Mouse (Mus musculus) heart, embryonic 15.5 days (tissue): ENCODE measurements around the gene Rab20. TPM values are rescaled to one million over a fixed set of nuclear protein-coding genes. Genes with fewer than 3 reads are reported as not detected.
"Not testable (repeated sequence)": the region's sequence is repeated elsewhere in the genome, so short reads cannot be mapped to it uniquely, and the experiment has no call there.

Source experiments
- ATAC-seq: fragments of 200-750 bp; cut with Nextera tagmentation; replicated peaks from 2 replicates; pipeline ENCODE4 v1.8.0; 2017; ENCODE audit warnings: low read depth, moderate TSS enrichment; ENCODE audit not compliant: insufficient number of reproducible peaks, insufficient read depth, low FRiP score
- H3K27ac ChIP-seq: fragments of 300-500 bp; sonication (generic); 2 replicates; pipeline ENCODE4 v1.5.1; 2015; ENCODE audit warnings: mild to moderate bottlenecking, inconsistent platforms
- H3K27me3 ChIP-seq: fragments of 300-500 bp; sonication (generic); 2 replicates; pipeline ENCODE4 v1.6.1; 2015; ENCODE audit warnings: inconsistent platforms
- H3K36me3 ChIP-seq: fragments of 300-500 bp; sonication (generic); 2 replicates; pipeline ENCODE4 v1.6.1; 2015; ENCODE audit warnings: mild to moderate bottlenecking, inconsistent platforms
- H3K4me1 ChIP-seq: fragments of 300-500 bp; sonication (generic); replicated peaks from 2 replicates; pipeline ENCODE4 v1.6.1; 2015; ENCODE audit warnings: inconsistent platforms
- H3K4me2 ChIP-seq: fragments of 300-500 bp; sonication (generic); 2 replicates; pipeline ENCODE4 v1.6.1; 2015; ENCODE audit warnings: inconsistent platforms, mild to moderate bottlenecking, moderate library complexity
- H3K4me3 ChIP-seq: fragments of 300-500 bp; sonication (generic); 2 replicates; pipeline ENCODE4 v1.5.1; 2015; ENCODE audit warnings: mild to moderate bottlenecking, inconsistent platforms
- H3K9ac ChIP-seq: fragments of 300-500 bp; sonication (generic); 2 replicates; pipeline ENCODE4 v1.6.1; 2015; ENCODE audit warnings: mild to moderate bottlenecking, inconsistent platforms
- H3K9me3 ChIP-seq: fragments of 300-500 bp; sonication (generic); replicated peaks from 2 replicates; pipeline ENCODE4 v1.6.1; 2016; ENCODE audit warnings: inconsistent platforms
- WGBS: fragments of 180-500 bp; shearing (Covaris S2); methylation state at CpG from one replicate; pipeline ENCODE4 v1.1.7; 2015; ENCODE audit warnings: mixed read lengths; 5-methylcytosine and 5-hydroxymethylcytosine counted together
- polyA plus RNA-seq: library from polyadenylated mRNA; unstranded; fragments of >200 nt; fragmentation: Nextera tagmentation; extraction: Ambion mirVana; gene quantifications from 2 replicates; pipeline ENCODE4 v1.2.1, GENCODE M21; 2015

Gene Rab20
- polyA plus RNA-seq, 1 experiment from 2014 or later: 36.1 TPM

- H3K4me1 ChIP-seq: peaks cover 47% of the 10 kb centered on the region
- peak overlapping the region; percentile 92 for H3K4me2 ChIP-seq
- H3K9ac ChIP-seq: peak overlapping the region; percentile 77
- WGBS: 5% methylated on average over 23 of the region's 23 CpGs
- peak overlapping the region; percentile 93 for H3K27ac ChIP-seq
- H3K9me3 ChIP-seq: no peaks in the 10 kb centered on the region
- H3K36me3 ChIP-seq: no peaks in the 10 kb centered on the region
- ATAC-seq: no peak; the same call in 1 of the 2 replicates
- peak overlapping the region; percentile 72 for H3K4me3 ChIP-seq
- H3K27me3 ChIP-seq: peaks cover 6% of the 10 kb centered on the region
Observed at GRCm38 (mm10) chr8:11478807-11479527, 457 bp upstream of the Rab20 start.

GRCm38 (mm10) chr8:11477178-11477553 lies 1.3 kb downstream of the Rab20 start:
- H3K27me3 ChIP-seq: peaks cover 6% of the 10 kb centered on the region
- ATAC-seq: no peak
- H3K9ac ChIP-seq: peak overlapping the region; percentile 54
- H3K4me2 ChIP-seq: peak overlapping the region; percentile 92
- peaks cover 59% of the 10 kb centered on the region for H3K4me1 ChIP-seq
- H3K27ac ChIP-seq: peak overlapping the region; percentile 93
- H3K36me3 ChIP-seq: no peaks in the 10 kb centered on the region
- H3K9me3 ChIP-seq: no peaks in the 10 kb centered on the region
- WGBS: 3% methylated on average over 9 of the region's 9 CpGs
- peak overlapping the region; percentile 72 for H3K4me3 ChIP-seq

GRCm38 (mm10) chr8:11476338-11477177 lies 2.0 kb downstream of the Rab20 start:
- H3K4me3 ChIP-seq: peak overlapping the region; percentile 72
- peaks cover 6% of the 10 kb centered on the region for H3K27me3 ChIP-seq
- no peaks in the 10 kb centered on the region for H3K36me3 ChIP-seq
- H3K4me1 ChIP-seq: peaks cover 58% of the 10 kb centered on the region
- peak overlapping the region; percentile 54 for H3K9ac ChIP-seq
- peak overlapping the region; percentile 93 for H3K27ac ChIP-seq
- no peaks in the 10 kb centered on the region for H3K9me3 ChIP-seq
- ATAC-seq: 0 out of 2 replicates have a peak, but pooled peaks have one; percentile 23
- WGBS: 10% methylated on average over 24 of the region's 24 CpGs
- H3K4me2 ChIP-seq: peak overlapping the region; percentile 92

DNA sequence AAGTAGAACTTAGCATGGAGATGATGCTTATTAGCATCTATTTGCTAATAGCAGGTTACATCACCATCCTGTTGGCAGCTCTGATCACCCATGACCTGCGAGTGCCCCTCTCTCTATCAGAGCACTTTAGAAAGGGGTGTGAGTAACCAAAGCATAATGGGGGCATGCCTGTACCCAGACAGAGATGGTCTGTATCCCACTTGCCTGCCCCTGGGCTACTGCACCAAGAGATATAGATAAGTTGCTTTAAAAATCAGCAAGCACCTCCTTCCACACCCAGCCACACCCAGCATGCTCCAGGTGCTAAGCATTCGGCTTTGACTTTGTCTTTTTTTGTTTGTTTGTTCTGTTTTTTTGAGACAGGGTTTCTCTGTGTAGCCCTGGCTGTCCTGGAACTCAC lies 2.6 kb downstream of the Rab20 start:
- Histone ChIP-seq H3K4me2 (peak overlapping the region; percentile 92), H3K36me3 (no peaks in the 10 kb centered on the region), H3K9me3 (no peaks in the 10 kb centered on the region), H3K27me3 (peaks cover 6% of the 10 kb centered on the region; the same call in 1 of the 2 replicates), H3K4me3 (peak overlapping the region; percentile 72), H3K9ac (peak overlapping the region; percentile 54; the same call in 1 of the 2 replicates), H3K4me1 (peaks cover 64% of the 10 kb centered on the region), H3K27ac (peak overlapping the region; percentile 93)
- WGBS: 15% methylated on average over 2 of the region's 2 CpGs
- no peak for ATAC-seq

GRCm38 (mm10) chr8:11475397-11475796 lies 3.1 kb downstream of the Rab20 start:
- Histone ChIP-seq H3K9ac (peak overlapping the region; percentile 32; the same call in 1 of the 2 replicates), H3K27ac (peak overlapping the region; percentile 93), H3K27me3 (peaks cover 6% of the 10 kb centered on the region; the same call in 1 of the 2 replicates), H3K36me3 (no peaks in the 10 kb centered on the region), H3K4me1 (peaks cover 65% of the 10 kb centered on the region), H3K4me2 (peak overlapping the region; percentile 92), H3K9me3 (no peaks in the 10 kb centered on the region), H3K4me3 (peak overlapping the region; percentile 72)
- WGBS: 13% methylated on average over 9 of the region's 10 CpGs
- no peak for ATAC-seq

GRCm38 (mm10) chr8:11473072-11473471 lies 5.4 kb downstream of the Rab20 start:
- Histone ChIP-seq H3K4me1 (peaks cover 57% of the 10 kb centered on the region), H3K9ac (peak overlapping the region; percentile 36), H3K27me3 (0 out of 2 replicates have a peak, but pooled peaks cover 3% of the 10 kb centered on the region), H3K36me3 (0 out of 2 replicates have a peak, but pooled peaks cover 3% of the 10 kb centered on the region), H3K4me2 (peak overlapping the region; percentile 92), H3K4me3 (0 out of 2 replicates have a peak overlapping the region, but pooled peaks have one; percentile 4), H3K27ac (peak overlapping the region; percentile 93), H3K9me3 (no peaks in the 10 kb centered on the region)
- 18% methylated on average over 4 of the region's 4 CpGs for WGBS
- no peak; the same call in 1 of the 2 replicates for ATAC-seq

DNA sequence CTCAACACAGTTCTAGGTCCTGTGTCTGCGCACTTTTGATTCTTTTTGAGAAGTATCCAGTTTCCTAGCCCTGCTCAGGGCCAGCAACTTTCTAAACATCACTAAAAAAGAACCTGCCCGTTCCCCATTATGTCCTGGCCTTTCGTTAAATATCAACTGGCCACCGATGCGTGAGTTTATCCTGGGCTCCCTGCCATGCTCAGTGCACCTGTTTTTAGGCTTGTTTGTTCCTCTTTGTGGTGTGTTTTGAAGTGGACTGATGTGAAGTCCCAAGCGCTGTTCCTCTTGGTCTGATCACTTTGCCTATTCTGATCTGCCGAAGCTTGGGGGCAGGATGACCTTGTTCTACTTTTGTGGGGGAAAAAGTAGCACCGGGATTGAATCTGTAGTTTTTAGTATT lies 7.2 kb downstream of the Rab20 start:
- Histone ChIP-seq H3K9ac (no peak overlapping the region), H3K4me3 (no peak overlapping the region), H3K27me3 (0 out of 2 replicates have a peak, but pooled peaks cover 3% of the 10 kb centered on the region), H3K4me1 (peaks cover 48% of the 10 kb centered on the region), H3K27ac (0 out of 2 replicates have a peak overlapping the region, but pooled peaks have one; percentile 13), H3K36me3 (peaks cover 12% of the 10 kb centered on the region; the same call in 1 of the 2 replicates), H3K4me2 (no peak overlapping the region), H3K9me3 (no peaks in the 10 kb centered on the region)
- 56% methylated on average over 8 of the region's 8 CpGs for WGBS
- ATAC-seq: no peak

GRCm38 (mm10) chr8:11470694-11471093 lies 7.8 kb downstream of the Rab20 start:
- WGBS: 80% methylated on average over 7 of the region's 7 CpGs
- Histone ChIP-seq H3K4me1 (peaks cover 42% of the 10 kb centered on the region), H3K9me3 (no peaks in the 10 kb centered on the region), H3K4me2 (no peak overlapping the region), H3K4me3 (no peak overlapping the region), H3K36me3 (peaks cover 12% of the 10 kb centered on the region; the same call in 1 of the 2 replicates), H3K27ac (0 out of 2 replicates have a peak overlapping the region, but pooled peaks have one; percentile 13), H3K9ac (no peak overlapping the region), H3K27me3 (no peaks in the 10 kb centered on the region)
- no peak for ATAC-seq

GRCm38 (mm10) chr8:11469095-11469494 lies 9.4 kb downstream of the Rab20 start:
- peaks cover 41% of the 10 kb centered on the region for H3K4me1 ChIP-seq
- 12% methylated on average over 3 of the region's 3 CpGs for WGBS
- ATAC-seq: no peak

DNA sequence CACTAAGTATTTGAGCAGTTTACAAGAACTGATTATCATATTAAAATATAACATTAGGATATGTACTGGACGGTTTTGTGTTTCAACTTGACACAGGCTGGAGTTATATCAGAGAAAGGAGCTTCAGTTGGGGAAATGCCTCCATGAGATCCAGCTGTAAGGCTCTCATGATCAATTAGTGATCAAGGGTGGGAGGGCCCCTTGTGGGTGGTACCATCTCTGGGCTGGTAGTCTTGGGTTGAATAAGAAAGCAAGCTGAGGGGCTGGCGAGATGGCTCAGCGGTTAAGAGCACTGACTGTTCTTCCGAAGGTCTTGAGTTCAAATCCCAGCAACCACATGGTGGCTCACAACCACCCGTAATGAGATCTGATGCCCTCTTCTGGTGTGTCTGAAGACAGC lies 12.0 kb downstream of the Rab20 start:
- not testable (repeated sequence) for H3K4me2 ChIP-seq, H3K27me3 ChIP-seq, H3K27ac ChIP-seq, H3K4me3 ChIP-seq, H3K9ac ChIP-seq, H3K9me3 ChIP-seq, ATAC-seq
- Histone ChIP-seq H3K4me1 (peaks cover 42% of the 10 kb centered on the region), H3K36me3 (peaks cover 12% of the 10 kb centered on the region; the same call in 1 of the 2 replicates)
- 86% methylated on average over 5 of the region's 5 CpGs for WGBS

More at GRCm38 (mm10) chr8:11469095-11469494, 9.4 kb downstream of the Rab20 start:
- no peak overlapping the region for H3K4me2 ChIP-seq
- H3K27me3 ChIP-seq: no peaks in the 10 kb centered on the region
- H3K36me3 ChIP-seq: peaks cover 12% of the 10 kb centered on the region; the same call in 1 of the 2 replicates
- no peak overlapping the region for H3K9ac ChIP-seq
- no peak overlapping the region for H3K4me3 ChIP-seq
- no peaks in the 10 kb centered on the region for H3K9me3 ChIP-seq
- no peak overlapping the region for H3K27ac ChIP-seq

- peaks cover 12% of the 10 kb centered on the region; the same call in 1 of the 2 replicates for H3K36me3 ChIP-seq
- H3K4me1 ChIP-seq: peaks cover 43% of the 10 kb centered on the region
- no peak overlapping the region for H3K4me2 ChIP-seq
- no peaks in the 10 kb centered on the region for H3K9me3 ChIP-seq
- H3K27me3 ChIP-seq: no peaks in the 10 kb centered on the region
- no peak overlapping the region for H3K4me3 ChIP-seq
- H3K9ac ChIP-seq: no peak overlapping the region
- 85% methylated on average over 4 of the region's 4 CpGs for WGBS
- ATAC-seq: no peak
- no peak overlapping the region for H3K27ac ChIP-seq
Observed at GRCm38 (mm10) chr8:11465619-11466018, 12.9 kb downstream of the Rab20 start.
